Mouse (Mus musculus): ENCODE measurements around the gene Pdk3. TPM values are rescaled to one million over a fixed set of nuclear protein-coding genes. Genes with fewer than 3 reads are reported as not detected.

Pdk3 gene
- total RNA-seq, 2 experiments from 2014 or later = 2.6 to 4.0 TPM

Other genes with a start within 250 kb of the Pdk3 start
- 1 to 10 TPM; 4.9 to 5.5 TPM for gene Pola1, start 200.0 kb downstream of the Pdk3 start, total RNA-seq (2021)
- under 1 TPM; 0.07 to 0.15 TPM for gene Pcyt1b, start 177.3 kb downstream of the Pdk3 start, total RNA-seq (2021)
- not detected for gene AU015836, start 136.5 kb upstream of the Pdk3 start, total RNA-seq (2021)